Mouse (Mus musculus) ovary, postnatal 36 days (tissue): ENCODE measurements around the gene Copz2.

Experiments
- DNase-seq: peaks from one replicate; pipeline ENCODE4 v3.0.0; 2022; ENCODE audit warnings: low spot score, mixed read lengths

The Copz2 gene

DNA sequence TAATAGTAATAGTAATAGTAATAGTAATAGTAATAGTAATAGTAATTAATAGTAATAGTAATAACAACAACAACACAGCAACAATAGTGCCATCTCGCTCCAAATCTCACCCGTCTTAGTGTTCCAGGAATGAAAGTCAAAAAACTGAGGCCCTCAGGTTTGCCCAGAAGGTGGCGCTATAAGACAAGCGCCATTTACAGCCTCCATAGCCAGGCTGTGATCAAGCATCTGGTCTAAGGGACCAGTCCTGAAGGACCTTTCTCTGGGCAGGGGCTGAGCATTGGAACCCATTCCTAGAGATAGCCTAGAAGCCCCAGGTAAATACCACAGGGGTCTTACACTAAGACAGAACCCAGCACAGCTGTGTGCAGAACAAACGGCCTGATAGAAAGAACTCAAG is 17.5 kb downstream of the Copz2 start:
- DNase-seq, result peak; percentile 45

GRCm38 (mm10) chr11:96872441-96873379 is 23.0 kb downstream of the Copz2 start:
- no peak for DNase-seq

- DNase-seq, result no peak
Measured at GRCm38 (mm10) chr11:96873601-96874140, 24.0 kb downstream of the Copz2 start.

DNA sequence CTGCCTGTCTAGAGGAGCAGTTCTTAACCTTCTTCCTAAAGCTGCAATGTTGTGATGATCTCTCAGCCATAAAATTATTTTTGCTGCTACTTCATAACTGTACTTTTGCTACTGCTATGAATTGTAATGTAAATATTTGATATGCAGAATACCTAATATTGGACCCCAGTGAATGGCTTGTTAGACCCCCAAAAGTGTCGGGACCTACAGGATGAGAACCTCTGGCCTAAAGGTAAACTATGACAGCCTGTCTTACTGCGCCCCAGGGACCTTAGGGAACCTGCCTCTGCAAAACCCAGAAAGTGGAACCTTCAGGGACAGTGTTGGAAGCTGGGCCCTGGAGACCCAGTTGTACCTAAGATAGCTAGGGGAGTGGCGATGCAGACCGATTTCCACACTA is 25.6 kb downstream of the Copz2 start:
- no peak for DNase-seq

DNA sequence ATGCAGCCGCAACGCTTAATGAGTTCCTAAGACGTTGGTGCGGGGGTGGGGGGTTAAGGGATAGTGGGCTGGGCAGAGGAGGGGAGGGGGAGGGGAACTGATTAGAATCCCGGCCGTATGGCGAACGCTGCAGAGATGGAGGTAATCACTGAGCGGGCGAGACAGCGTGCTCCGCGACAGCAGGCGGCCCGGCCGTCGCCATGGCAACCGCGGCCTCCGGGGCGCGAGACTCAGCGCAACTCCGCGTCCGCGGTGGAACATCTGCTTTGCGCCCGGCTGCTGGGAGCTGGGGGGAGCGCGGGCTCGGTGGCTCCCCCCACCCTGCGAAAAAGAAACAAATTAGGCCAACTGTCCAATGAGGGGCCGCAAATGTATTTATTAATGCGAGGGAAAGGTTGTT is 26.1 kb downstream of the Copz2 start:
- DNase-seq, result peak; percentile 76

DNA sequence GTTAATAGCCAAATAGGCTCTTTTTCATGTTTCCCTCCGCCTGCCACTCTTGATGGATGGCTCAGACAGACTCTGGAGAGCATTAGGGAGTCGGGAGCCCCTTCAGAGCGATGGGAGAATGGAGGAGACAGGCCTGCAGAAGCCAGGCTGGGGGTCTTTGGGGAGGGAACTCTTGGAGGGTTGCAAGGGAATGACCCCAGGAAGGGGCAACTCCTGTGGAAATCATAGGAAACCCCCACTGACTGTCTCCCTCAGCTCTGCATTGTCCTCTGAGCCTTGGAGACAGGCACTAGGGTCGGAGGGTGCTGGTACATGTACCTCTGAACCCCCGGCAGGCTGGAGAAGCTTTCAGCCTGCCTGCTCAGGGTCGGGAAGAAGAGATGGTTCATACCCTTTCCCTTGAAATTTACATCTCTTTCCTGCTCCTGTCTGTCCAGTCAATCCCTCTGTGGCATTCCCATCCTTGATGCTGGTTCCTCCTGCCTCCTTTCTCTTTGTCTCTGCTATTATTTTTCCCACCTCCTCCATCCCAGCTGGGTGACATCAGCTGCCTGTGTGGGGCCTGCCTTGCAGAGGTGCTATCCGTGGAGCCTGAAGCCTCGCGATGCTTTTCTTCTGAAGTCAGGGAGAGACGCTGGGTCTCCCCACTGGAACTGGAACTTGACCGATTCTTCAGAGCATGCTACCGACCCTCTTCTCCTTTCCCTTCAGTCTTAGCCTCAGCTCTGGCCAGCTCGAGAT is 26.8 kb downstream of the Copz2 start:
- DNase-seq, result no peak

DNA sequence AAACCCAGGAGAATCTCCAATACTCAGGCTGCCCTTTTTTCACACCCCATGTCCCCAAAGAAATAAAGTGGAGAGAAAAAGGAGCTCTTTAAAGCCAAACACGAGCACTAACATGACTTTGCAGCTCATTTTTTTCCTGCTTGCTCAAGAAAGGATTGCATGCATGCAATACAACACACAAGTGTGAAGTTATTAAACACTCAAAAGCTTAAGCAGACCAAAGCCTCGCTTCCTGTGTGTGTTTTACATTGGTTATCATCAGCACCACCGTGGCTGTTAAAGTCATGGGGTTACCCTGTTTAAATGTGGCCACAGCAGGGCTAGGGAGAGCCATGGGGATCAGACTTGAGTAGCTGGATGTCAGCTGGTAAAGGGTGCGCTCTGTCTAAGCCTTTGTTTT is 27.4 kb downstream of the Copz2 start:
- no peak for DNase-seq

DNA sequence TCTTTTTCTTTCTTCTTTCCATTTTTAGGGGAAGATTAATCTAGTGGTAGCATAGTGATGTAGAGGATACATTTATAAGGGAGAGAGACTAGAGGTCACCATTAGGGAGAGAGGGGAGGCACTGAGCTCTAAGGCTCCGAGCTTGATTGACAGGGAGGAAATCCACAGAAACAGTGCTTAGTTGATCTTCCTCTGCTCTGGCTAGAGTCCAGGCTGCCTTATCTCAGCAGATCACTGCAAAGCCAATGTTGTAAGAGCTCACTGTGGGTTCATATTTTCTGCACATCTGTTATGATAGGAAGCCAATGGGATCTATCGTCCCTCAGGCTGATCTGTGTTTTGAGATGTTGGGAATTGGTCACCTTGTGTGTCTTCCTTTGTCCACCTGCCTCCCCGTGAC is 29.0 kb downstream of the Copz2 start:
- no peak for DNase-seq

DNA sequence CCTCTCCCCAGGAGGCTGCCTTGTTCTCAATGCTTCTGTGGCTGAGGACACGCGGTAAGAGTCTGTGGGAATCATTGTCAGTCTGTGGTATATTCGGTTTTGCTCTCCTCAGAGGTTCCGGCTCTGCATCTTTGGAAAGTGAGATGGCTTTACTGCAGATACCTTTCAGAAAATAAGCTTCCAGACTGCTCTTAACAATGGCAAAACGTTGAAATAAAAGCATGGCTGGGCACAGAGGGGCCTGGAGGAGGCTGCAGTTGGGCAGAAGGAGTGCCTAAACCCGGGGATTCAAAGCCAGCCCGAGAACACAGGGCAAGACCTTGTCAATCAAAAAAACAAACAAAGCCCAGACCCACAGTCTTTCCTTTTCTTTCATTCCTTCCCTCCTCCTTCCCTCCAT is 29.7 kb downstream of the Copz2 start:
- no peak for DNase-seq

DNA sequence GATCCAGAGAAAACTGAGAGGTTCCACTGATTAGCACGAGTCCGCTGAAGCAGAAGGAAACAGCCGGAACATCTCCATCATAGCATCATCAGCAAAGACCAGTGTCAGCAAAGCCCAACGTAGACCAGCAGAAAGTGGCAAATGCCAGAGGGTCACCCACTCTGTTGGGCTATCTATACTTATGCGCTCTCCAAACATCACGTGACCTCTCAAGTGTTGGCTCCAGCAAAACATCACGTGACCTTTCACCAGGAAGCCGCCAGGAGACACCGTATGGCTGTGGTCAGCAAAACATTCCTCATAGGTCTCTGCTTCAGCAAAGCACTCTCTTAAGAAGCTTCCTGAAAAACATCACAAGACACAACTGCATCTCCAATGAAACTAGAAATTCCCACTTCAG is 30.6 kb downstream of the Copz2 start:
- no peak for DNase-seq

DNA sequence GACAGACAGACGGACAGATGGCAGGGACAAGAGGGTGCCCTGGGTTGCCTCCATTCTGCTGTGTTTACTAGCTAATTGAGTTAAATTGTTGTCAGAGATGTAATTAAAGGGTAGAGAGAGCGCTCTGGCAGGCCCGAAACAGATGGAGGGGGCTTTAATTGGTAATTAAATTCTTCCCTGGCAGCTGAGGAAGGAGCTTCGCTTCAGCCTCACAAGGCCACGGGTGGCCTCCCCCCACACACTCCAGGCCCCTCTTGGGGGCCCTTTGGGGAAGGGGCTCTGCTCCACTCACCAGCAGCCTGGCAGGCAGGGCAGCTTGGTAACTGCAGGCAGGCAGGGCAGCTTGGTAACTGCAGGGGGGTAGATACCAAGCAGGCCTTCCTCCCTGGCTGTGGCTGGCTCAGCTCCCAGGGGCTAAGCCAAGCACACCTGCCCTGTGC is 36.3 kb downstream of the Copz2 start:
- no peak for DNase-seq

GRCm38 (mm10) chr11:96886942-96887546 is 37.4 kb downstream of the Copz2 start:
- DNase-seq, result no peak

DNA sequence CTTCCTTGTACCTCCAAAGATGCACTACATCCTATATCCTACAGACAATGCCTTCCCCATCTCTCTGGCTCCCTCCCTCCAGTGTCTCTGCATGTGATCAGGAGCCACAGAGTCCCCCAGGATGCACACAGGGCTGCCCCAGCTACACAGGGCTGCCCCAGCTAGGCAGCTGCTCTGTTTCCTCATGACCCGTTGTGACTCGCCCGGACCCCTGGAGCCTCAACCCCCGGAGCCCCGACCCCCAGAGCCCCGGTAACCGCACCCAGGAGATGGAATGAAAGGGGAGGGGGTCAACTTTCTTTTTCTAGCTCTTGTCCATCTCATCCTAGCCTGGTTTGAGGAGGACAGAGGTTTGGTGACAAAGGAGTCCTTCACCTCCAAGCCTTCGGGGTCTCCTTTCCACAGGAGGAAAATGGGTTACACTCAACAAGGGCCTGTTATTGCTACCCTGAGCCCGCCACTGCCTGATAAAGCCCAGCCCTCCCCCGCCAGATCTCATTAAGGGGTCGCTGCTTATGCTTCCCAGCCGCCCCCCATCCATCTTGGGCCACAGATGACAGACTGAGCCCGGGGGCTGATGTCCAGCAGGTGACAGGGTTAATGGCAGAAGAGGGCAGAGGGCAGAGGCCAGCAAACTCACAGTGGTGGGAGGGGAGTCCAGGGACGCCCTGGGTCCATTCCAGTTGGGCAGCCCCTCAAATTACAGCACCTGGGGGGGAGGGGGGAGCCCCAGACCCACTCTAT is 42.3 kb downstream of the Copz2 start:
- no peak for DNase-seq

GRCm38 (mm10) chr11:96893203-96893842 is 43.7 kb downstream of the Copz2 start:
- DNase-seq, result no peak

GRCm38 (mm10) chr11:96895886-96896285 is 46.2 kb downstream of the Copz2 start:
- no peak for DNase-seq

GRCm38 (mm10) chr11:96899449-96900306 is 50.0 kb downstream of the Copz2 start:
- DNase-seq, result no peak

- DNase-seq, result no peak
Measured at GRCm38 (mm10) chr11:96901332-96901731, 51.7 kb downstream of the Copz2 start.

DNA sequence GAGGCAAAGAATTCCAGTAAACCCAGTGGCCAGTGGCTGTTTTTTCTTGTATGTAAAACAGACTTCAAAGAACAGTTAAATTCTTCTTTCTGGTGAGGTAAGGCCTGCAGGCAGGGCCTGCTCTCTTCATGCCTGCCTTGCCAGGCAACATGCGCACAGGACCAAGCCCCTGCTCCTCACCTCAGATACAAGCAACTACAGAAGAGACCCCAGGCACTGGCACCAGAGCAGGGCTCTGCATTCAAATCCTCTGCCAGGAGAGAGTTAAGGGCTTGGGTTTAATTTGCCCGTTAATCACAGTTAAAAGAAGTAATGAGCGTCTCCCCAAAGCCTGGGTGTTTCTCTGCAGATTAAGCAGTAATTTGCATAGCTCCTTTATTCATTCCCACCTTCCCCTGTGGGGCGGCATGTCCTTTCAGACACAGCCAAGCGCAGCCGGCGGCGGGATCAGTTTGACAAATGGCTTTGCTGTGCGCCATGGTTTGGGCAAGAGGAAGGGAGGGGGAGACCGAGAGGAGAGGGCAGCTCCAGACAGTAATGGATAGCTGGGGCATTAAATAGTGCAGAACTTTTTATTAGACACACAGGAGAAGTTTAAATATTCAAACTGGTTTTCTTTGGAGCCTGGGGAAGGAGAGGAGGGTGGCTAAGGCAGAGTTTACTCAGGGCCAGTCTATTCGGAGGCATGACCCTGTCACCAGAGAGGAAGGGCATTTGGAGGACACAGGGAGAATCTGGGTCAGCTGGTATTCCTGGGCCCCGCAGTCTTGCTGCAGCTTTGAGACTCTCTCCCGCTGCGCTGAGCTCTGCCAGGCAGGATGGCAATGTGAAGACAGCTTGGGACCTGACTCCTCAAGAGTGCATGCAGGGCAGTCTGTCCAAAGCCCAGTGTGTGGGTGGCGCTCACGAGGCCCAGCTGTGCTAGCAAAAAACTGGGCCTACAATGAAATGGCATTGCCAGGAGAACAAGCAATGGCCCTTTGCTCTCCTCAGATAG is 53.3 kb downstream of the Copz2 start:
- DNase-seq, result no peak
